Mouse (Mus musculus) CH12.LX (cell line): ENCODE data around the gene Apoa2. TPM values are rescaled to one million over a fixed set of nuclear protein-coding genes. Genes with fewer than 3 reads are reported as not detected.
A peak's percentile ranks its signal among the peaks of the same experiment; 100 is the strongest.

Experiments used
- DNase-seq: peaks from one replicate; pipeline ENCODE4 v3.0.0-alpha.2; 2013; ENCODE audit errors: extremely low read depth
- H3K27ac ChIP-seq: 2 replicates; pipeline ENCODE4 v1.5.1; 2012; ENCODE audit warnings: low read depth, mild to moderate bottlenecking, control low read depth, moderate library complexity; ENCODE audit not compliant: insufficient read depth
- H3K27me3 ChIP-seq: replicated peaks from 2 replicates; pipeline ENCODE3; 2012; ENCODE audit warnings: inconsistent platforms
- H3K36me3 ChIP-seq, 2 experiments: replicated peaks in 1 of 2; 2 replicates each; pipeline versions ENCODE3 to v1.6.1; 2012; ENCODE audit warnings: inconsistent platforms in 1 of 2, low read length in 1 of 2, mild to moderate bottlenecking in 1 of 2, mixed read lengths in 1 of 2, moderate library complexity in 1 of 2; ENCODE audit not compliant: control insufficient read depth in 1 of 2, insufficient read depth in 1 of 2
- H3K4me1 ChIP-seq, 2 experiments: 2 replicates each; pipeline ENCODE4 v1.6.1; 2012; ENCODE audit warnings: inconsistent platforms in 1 of 2, moderate library complexity in 1 of 2; ENCODE audit not compliant: insufficient read depth in 2 of 2, control insufficient read depth in 1 of 2
- H3K4me2 ChIP-seq: 2 replicates; pipeline ENCODE4 v1.6.1; 2012; ENCODE audit warnings: low read depth, mild to moderate bottlenecking, control low read depth; ENCODE audit not compliant: poor library complexity, insufficient read depth, severe bottlenecking
- H3K4me3 ChIP-seq, 3 experiments: fragments of 150-350 bp in 1 of 3; sonication (generic) in 1 of 3; replicated peaks in 1 of 3; 2 replicates each; pipeline versions ENCODE3 to v1.5.1; 2011 to 2012; ENCODE audit warnings: low read depth in 2 of 3, low read length in 2 of 3, mild to moderate bottlenecking in 2 of 3, moderate library complexity in 2 of 3, control low read depth in 1 of 3, improper control_type of control experiment in 1 of 3, inconsistent platforms in 1 of 3, mixed read lengths in 1 of 3; ENCODE audit not compliant: poor library complexity in 1 of 3
- H3K79me2 ChIP-seq: replicated peaks from 2 replicates; pipeline ENCODE4 v1.6.1; 2012; ENCODE audit warnings: mild to moderate bottlenecking, moderate library complexity; ENCODE audit not compliant: control insufficient read depth, poor library complexity, insufficient read depth, severe bottlenecking; ENCODE audit errors: extremely low read depth
- H3K9ac ChIP-seq: 2 replicates; pipeline ENCODE4 v1.6.1; 2012; ENCODE audit warnings: low read depth, mild to moderate bottlenecking, control low read depth, moderate library complexity; ENCODE audit not compliant: insufficient read depth
- H3K9me3 ChIP-seq: replicated peaks from 2 replicates; pipeline ENCODE3; 2012; ENCODE audit warnings: low read length, inconsistent platforms, mixed read lengths
- BHLHE40 ChIP-seq: IDR thresholded peaks from 2 replicates; pipeline ENCODE4 v1.6.1; 2011; ENCODE audit warnings: mild to moderate bottlenecking, low read depth, low read length, improper control_type of control experiment
- CHD2 ChIP-seq: IDR thresholded peaks from 2 replicates; pipeline ENCODE4 v1.6.1; 2011; ENCODE audit warnings: low read length, improper control_type of control experiment
- CTCF ChIP-seq, 2 experiments: IDR thresholded peaks in 1 of 2; conservative IDR thresholded peaks in 1 of 2; 2 replicates each; pipeline ENCODE4 v1.5.1; 2011 to 2012; ENCODE audit warnings: low read depth in 2 of 2, low read length in 2 of 2, improper control_type of control experiment in 1 of 2, inconsistent platforms in 1 of 2, mild to moderate bottlenecking in 1 of 2, moderate library complexity in 1 of 2
- E2F4 ChIP-seq: IDR thresholded peaks from 2 replicates; pipeline ENCODE4 v1.6.1; 2011; ENCODE audit warnings: low read depth, low read length, improper control_type of control experiment; ENCODE audit not compliant: insufficient replicate concordance
- ELF1 ChIP-seq: IDR thresholded peaks from 2 replicates; pipeline ENCODE4 v1.6.1; 2014; ENCODE audit warnings: low read depth, mild to moderate bottlenecking, inconsistent platforms, low read length, improper control_type of control experiment
- ETS1 ChIP-seq: conservative IDR thresholded peaks from 2 replicates; pipeline ENCODE4 v1.6.1; 2012; ENCODE audit warnings: low read depth, mild to moderate bottlenecking, inconsistent platforms, low read length, improper control_type of control experiment, moderate library complexity
- GABPA ChIP-seq: IDR thresholded peaks from 2 replicates; pipeline ENCODE4 v1.6.1; 2012; ENCODE audit warnings: low read depth, low read length, improper control_type of control experiment, inconsistent platforms; ENCODE audit not compliant: insufficient replicate concordance
- HCFC1 ChIP-seq: IDR thresholded peaks from 2 replicates; pipeline ENCODE4 v1.6.1; 2012; ENCODE audit warnings: low read depth, mild to moderate bottlenecking, inconsistent platforms, low read length, improper control_type of control experiment
- IRF4 ChIP-seq: IDR thresholded peaks from 2 replicates; pipeline ENCODE4 v1.6.1; 2014; ENCODE audit warnings: low read depth, mild to moderate bottlenecking, inconsistent platforms, low read length, improper control_type of control experiment
- JUN ChIP-seq: IDR thresholded peaks from 2 replicates; pipeline ENCODE4 v1.6.1; 2011; ENCODE audit warnings: low read depth, mild to moderate bottlenecking, low read length, improper control_type of control experiment, moderate library complexity; ENCODE audit not compliant: insufficient read depth
- JUND ChIP-seq: conservative IDR thresholded peaks from 2 replicates; pipeline ENCODE4 v1.6.1; 2011; ENCODE audit warnings: low read depth, low read length, improper control_type of control experiment
- KAT2A ChIP-seq: IDR thresholded peaks from 2 replicates; pipeline ENCODE4 v1.6.1; 2012; ENCODE audit warnings: low read length, improper control_type of control experiment, inconsistent platforms; ENCODE audit not compliant: insufficient replicate concordance
- MAFK ChIP-seq: IDR thresholded peaks from 2 replicates; pipeline ENCODE4 v1.6.1; 2011; ENCODE audit warnings: low read length, improper control_type of control experiment; ENCODE audit not compliant: insufficient replicate concordance
- MAX ChIP-seq: IDR thresholded peaks from 2 replicates; pipeline ENCODE4 v1.6.1; 2011; ENCODE audit warnings: low read length, improper control_type of control experiment
- MAZ ChIP-seq: IDR thresholded peaks from 2 replicates; pipeline ENCODE4 v1.6.1; 2012; ENCODE audit warnings: low read depth, mild to moderate bottlenecking, inconsistent platforms, low read length, improper control_type of control experiment, moderate library complexity
- MEF2A ChIP-seq: IDR thresholded peaks from 2 replicates; pipeline ENCODE4 v1.6.1; 2014; ENCODE audit warnings: low read depth, mild to moderate bottlenecking, inconsistent platforms, low read length, improper control_type of control experiment, borderline replicate concordance
- MXI1 ChIP-seq: IDR thresholded peaks from 2 replicates; pipeline ENCODE4 v1.6.1; 2011; ENCODE audit warnings: mild to moderate bottlenecking, low read depth, low read length, improper control_type of control experiment
- MYC ChIP-seq: IDR thresholded peaks from 2 replicates; pipeline ENCODE4 v1.6.1; 2011; ENCODE audit warnings: low read depth, mild to moderate bottlenecking, improper control_type of control experiment, low read length
- NELFE ChIP-seq: IDR thresholded peaks from 2 replicates; pipeline ENCODE4 v1.6.1; 2011; ENCODE audit warnings: low read depth, low read length, improper control_type of control experiment
- NRF1 ChIP-seq: IDR thresholded peaks from 2 replicates; pipeline ENCODE4 v1.6.1; 2014; ENCODE audit warnings: low read depth, mild to moderate bottlenecking, inconsistent platforms, low read length, improper control_type of control experiment, moderate library complexity
- PAX5 ChIP-seq: IDR thresholded peaks from 2 replicates; pipeline ENCODE4 v1.6.1; 2012; ENCODE audit warnings: low read length, inconsistent platforms, mixed read lengths
- POLR2A ChIP-seq: IDR thresholded peaks from 2 replicates; pipeline ENCODE4 v1.6.1; 2011; ENCODE audit warnings: low read depth, mild to moderate bottlenecking, improper control_type of control experiment, low read length
- POLR2AphosphoS2 ChIP-seq: IDR thresholded peaks from 2 replicates; pipeline ENCODE4 v1.6.1; 2011; ENCODE audit warnings: low read depth, low read length, improper control_type of control experiment
- RCOR1 ChIP-seq: conservative IDR thresholded peaks from 2 replicates; pipeline ENCODE4 v1.6.1; 2012; ENCODE audit warnings: low read depth, mild to moderate bottlenecking, inconsistent platforms, low read length, improper control_type of control experiment
- SIN3A ChIP-seq: IDR thresholded peaks from 2 replicates; pipeline ENCODE4 v1.6.1; 2012; ENCODE audit warnings: low read length, improper control_type of control experiment, inconsistent platforms
- SMC3 ChIP-seq: IDR thresholded peaks from 2 replicates; pipeline ENCODE4 v1.6.1; 2011; ENCODE audit warnings: low read depth, low read length, improper control_type of control experiment
- TBP ChIP-seq: conservative IDR thresholded peaks from 2 replicates; pipeline ENCODE4 v1.6.1; 2011; ENCODE audit warnings: low read depth, low read length, improper control_type of control experiment
- TCF12 ChIP-seq: IDR thresholded peaks from 2 replicates; pipeline ENCODE4 v1.6.1; 2014; ENCODE audit warnings: low read depth, mild to moderate bottlenecking, inconsistent platforms, low read length, improper control_type of control experiment
- UBTF ChIP-seq: IDR thresholded peaks from 2 replicates; pipeline ENCODE4 v1.6.1; 2012; ENCODE audit warnings: low read depth, mild to moderate bottlenecking, inconsistent platforms, low read length, improper control_type of control experiment, moderate library complexity
- ZC3H11A ChIP-seq: IDR thresholded peaks from 2 replicates; pipeline ENCODE4 v1.6.1; 2012; ENCODE audit warnings: low read depth, mild to moderate bottlenecking, inconsistent platforms, low read length, improper control_type of control experiment
- ZMIZ1 ChIP-seq: IDR thresholded peaks from 2 replicates; pipeline ENCODE4 v1.6.1; 2012; ENCODE audit warnings: low read depth, mild to moderate bottlenecking, inconsistent platforms, low read length, improper control_type of control experiment
- ZNF384 ChIP-seq: IDR thresholded peaks from 2 replicates; pipeline ENCODE4 v1.6.1; 2012; ENCODE audit warnings: low read depth, low read length, improper control_type of control experiment, inconsistent platforms
- dilution Hi-C: fragments of 300-500 bp; cut with MboI; formaldehyde crosslinking; loops from 2 replicates; pipeline ENCODE4 v1.14.3; 2020; ENCODE audit warnings: low sequenced_read_pairs; ENCODE audit not compliant: extremely low pct_unique_long_range_greater_than_20kb, extremely low pct_ligation_motif_present
- in situ Hi-C: fragments of 300-500 bp; cut with MboI; formaldehyde crosslinking; loops from 3 replicates; pipeline ENCODE4 v1.14.3; 2019; ENCODE audit warnings: low sequenced_read_pairs, low pct_ligation_motif_present, low pct_unique_long_range_greater_than_20kb, mixed read lengths
- polyA plus RNA-seq: library from polyadenylated mRNA; unstranded; fragments of >175 nt; gene quantifications from 2 replicates; pipeline ENCODE4 v1.2.1, GENCODE M21; 2012; ENCODE audit warnings: low read depth; ENCODE audit not compliant: insufficient read length
- total RNA-seq, 2 experiments: library from RNA; depleted of rRNA; stranded (reverse); fragments of 300-350 nt in 1 of 2; fragments of >200 nt in 1 of 2; gene quantifications; 2 replicates each; pipeline ENCODE4 v1.2.3; 2012 to 2014

Apoa2 gene
- total and polyA plus RNA-seq, 3 experiments: 3.0 to 5.3 (median 3.1) TPM

DNA sequence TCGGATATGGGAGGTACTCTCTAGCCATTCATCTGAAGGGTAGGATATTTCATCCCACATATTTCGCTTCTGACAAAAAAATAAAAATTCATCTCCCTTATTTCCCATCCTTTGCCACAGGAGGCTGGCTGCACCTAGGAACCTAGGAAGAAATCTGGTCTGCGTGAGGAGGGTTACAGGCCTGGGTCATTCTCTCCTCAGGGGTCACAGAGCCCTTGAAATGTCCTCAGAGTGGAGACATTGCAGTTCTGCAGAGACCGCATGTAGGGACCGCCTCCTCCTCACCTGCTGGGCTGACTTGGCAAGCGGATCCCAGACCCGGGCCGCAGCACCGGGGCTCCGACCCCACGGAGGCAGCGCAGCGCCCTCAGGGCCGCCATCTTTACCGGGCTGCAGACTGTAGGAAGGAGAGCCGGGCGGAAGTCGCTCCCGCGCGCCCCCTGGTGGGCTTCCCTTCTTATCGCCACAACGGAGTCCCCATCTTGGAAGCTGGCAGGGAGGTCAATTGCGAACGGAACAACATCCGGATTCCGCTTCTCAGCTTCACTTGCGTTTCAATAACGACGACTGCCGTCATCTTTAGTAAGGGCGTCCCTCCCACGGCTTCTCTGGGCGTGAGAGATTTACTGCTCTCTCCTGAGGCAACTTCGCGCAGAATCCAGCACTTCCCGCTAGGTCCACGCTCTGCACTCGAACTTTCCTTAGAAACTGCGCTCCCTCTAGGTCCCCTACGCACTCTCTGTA lies 22.0 kb downstream of the Apoa2 start:
- in situ Hi-C loops: no loop called here
- dilution Hi-C loops: no loop called here

DNA sequence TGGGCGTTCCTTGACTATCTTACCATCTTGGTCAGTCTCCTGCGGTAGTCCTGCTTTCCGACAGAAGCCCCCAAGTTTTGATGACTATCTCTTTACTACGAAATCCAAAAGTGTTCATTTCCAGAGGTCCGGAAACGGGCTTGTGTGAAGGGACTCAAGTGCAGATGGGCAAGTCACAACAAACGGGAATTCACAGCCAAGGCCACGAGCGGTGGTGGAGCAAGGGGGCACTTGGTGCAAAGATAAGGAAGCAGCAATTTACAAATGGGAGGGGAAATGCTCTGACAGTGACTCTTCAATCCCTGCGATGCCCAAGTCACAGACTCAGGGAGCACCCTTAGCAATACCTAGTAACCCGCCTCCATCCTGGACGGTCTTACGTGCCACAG lies 22.6 kb downstream of the Apoa2 start:
- no peak for DNase-seq
- peak overlapping the region; percentile 57 to 72 (median 63) for H3K4me3 ChIP-seq
- H3K9ac ChIP-seq: peak overlapping the region; percentile 81
- peaks cover 3% of the 10 kb centered on the region for H3K27me3 ChIP-seq
- H3K27ac ChIP-seq: peak overlapping the region; percentile 40
- dilution Hi-C loops: no loop called here
- H3K4me1 ChIP-seq: peaks cover 17 to 51% of the 10 kb centered on the region in 2 experiments
- H3K9me3 ChIP-seq: no peaks in the 10 kb centered on the region
- peak overlapping the region; percentile 64 for H3K4me2 ChIP-seq
- H3K36me3 ChIP-seq: peaks cover 21 to 30% of the 10 kb centered on the region in 2 experiments
- peaks cover 20% of the 10 kb centered on the region for H3K79me2 ChIP-seq
- TF ChIP-seq PAX5: no peak
- TF ChIP-seq MXI1: peak; percentile 15; the same call in 1 of the 2 replicates
- TF ChIP-seq ETS1: 0 out of 2 replicates have a peak, but pooled peaks have one; percentile 35
- TF ChIP-seq MYC: peak; percentile 45
- no peak for TF ChIP-seq ZC3H11A
- TF ChIP-seq, all 38 proteins: peak for 3
- in situ Hi-C loops: no loop called here

More for the DNA sequence above, 22.0 kb downstream of the Apoa2 start:
- peaks cover 20% of the 10 kb centered on the region for H3K79me2 ChIP-seq
- H3K27ac ChIP-seq: peak overlapping the region; percentile 54
- H3K9me3 ChIP-seq: no peaks in the 10 kb centered on the region
- peak overlapping the region; percentile 63 to 93 (median 72) for H3K4me3 ChIP-seq
- peaks cover 14 to 51% of the 10 kb centered on the region in 2 experiments for H3K4me1 ChIP-seq
- H3K36me3 ChIP-seq: peaks cover 26 to 35% of the 10 kb centered on the region in 2 experiments
- peak overlapping the region; percentile 97 for H3K9ac ChIP-seq
- DNase-seq: peak; percentile 98
- TF ChIP-seq GABPA (peak; percentile 78; the same call in 1 of the 2 replicates), MEF2A (peak; percentile 71; the same call in 1 of the 2 replicates), BHLHE40 (0 out of 2 replicates have a peak, but pooled peaks have one; percentile 22), UBTF (no peak), MAFK (no peak), KAT2A (peak; percentile 98), TBP (peak; percentile 82), IRF4 (peak; percentile 73), TCF12 (peak; percentile 94), ZNF384 (no peak), ZMIZ1 (no peak; the same call in 1 of the 2 replicates), MAX (peak; percentile 41; the same call in 1 of the 2 replicates), MAZ (peak; percentile 80; the same call in 1 of the 2 replicates), NRF1 (peak; percentile 86), E2F4 (peak; percentile 65; the same call in 1 of the 2 replicates), MYC (peak; percentile 71; the same call in 1 of the 2 replicates), ELF1 (peak; percentile 95), CHD2 (peak; percentile 58), SMC3 (peak; percentile 35), SIN3A (peak; percentile 94), JUND (0 out of 2 replicates have a peak, but pooled peaks have one; percentile 31), POLR2AphosphoS2 (no peak), NELFE (peak; percentile 92), RCOR1 (peak; percentile 96), POLR2A (peak; percentile 93), CTCF (conservative IDR thresholded peaks at IDR 0.05 in 1 of 2, IDR thresholded peaks at IDR 0.05 in 1 of 2; ENCODE audit: low read depth in 2 of 2, low read length in 2 of 2) (peak; percentile 52 to 88; a peak in 3 of 4 replicates), MXI1 (peak; percentile 71), HCFC1 (peak; percentile 97), JUN (no peak)
- TF ChIP-seq, all 38 proteins: peak for 23
- H3K27me3 ChIP-seq: no peaks in the 10 kb centered on the region
- H3K4me2 ChIP-seq: peak overlapping the region; percentile 98
